Mouse (Mus musculus) fibroblast of lung, adult 2 months (primary cell): ENCODE results near the gene Rbm48.

Source experiments
- DNase-seq: peaks from one replicate; pipeline ENCODE4 v3.0.0-alpha.2; 2011; ENCODE audit warnings: low read depth

Gene Rbm48

DNA sequence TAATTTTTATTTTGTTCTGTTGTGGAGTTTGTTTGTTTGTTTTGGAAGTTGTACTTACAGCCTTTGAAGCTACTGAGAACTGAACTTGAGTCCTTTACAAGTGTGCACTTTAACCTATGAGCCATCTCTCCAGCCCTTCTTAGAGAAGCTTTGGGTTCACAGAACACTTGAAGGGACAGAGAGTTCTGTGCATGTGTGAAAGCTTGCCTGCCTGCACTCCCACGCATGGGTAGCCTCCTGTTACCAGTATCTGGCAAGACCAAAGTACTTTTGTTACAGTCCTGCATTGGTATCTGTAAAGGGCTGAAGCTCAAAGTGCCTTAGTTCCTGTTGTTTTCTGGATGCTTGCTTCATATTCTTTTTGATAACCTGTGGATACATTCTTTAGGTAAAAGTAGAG lies 50.2 kb downstream of the Rbm48 start:
- no peak for DNase-seq

DNA sequence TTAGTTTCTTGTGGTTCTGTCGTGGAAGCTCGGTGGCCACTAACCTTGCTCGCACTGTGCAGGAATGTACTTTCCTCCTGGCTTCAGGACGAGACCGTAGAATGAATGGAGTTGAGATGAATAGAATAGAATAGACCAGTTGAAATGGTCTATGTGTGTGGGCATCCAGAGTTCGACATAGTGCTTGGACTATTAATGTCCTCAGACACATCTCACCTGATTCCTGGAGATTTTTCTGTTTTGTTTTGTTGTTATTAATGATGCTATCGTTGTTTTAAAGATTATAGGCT lies 52.0 kb downstream of the Rbm48 start:
- no peak for DNase-seq

DNA sequence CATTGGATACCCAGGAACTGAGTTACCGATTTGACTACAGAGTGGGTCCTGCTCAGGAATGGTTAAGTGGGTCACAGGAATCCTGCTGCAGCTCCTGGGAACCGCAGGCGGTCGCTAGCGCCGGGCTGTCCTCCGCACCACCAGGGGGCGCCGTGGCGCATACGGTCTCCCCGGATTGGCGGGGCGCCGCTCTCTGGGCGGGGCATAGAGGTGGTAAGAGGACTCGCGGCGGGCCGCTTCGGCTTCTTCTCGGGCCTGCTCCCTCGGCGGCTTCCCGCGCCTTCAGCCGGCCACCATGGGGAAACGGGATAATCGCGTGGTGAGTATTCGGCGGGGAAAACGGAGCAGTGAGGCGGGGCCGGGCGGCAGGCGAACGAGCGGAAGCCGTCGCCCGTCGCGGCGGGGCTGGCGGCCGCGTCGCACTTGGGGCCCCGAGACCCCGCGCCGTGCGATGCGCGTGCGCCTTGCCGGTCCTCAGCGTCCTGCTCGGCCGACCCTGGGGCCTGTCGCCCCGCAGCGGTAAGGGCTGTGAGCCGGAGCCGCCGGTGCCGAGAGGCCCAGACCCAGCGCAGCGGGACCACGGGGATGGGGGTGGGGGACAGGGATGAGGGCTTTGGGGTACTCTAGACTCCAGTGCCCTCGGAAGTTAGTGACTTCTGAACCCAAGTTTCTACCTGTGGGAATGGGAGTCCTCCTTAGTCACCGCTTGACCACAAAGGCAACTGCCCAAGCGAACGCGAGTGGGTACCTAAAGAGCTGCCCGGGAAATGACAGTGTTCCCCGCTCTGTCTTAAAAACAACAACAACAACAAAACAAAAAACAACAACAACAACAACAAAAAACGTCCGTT lies 52.5 kb downstream of the Rbm48 start, which contains the start of gene Fam133b:
Fam133b (plus strand) TSS at position 205 of the 851 bp plus-strand sequence.
- peak; percentile 61 for DNase-seq

DNA sequence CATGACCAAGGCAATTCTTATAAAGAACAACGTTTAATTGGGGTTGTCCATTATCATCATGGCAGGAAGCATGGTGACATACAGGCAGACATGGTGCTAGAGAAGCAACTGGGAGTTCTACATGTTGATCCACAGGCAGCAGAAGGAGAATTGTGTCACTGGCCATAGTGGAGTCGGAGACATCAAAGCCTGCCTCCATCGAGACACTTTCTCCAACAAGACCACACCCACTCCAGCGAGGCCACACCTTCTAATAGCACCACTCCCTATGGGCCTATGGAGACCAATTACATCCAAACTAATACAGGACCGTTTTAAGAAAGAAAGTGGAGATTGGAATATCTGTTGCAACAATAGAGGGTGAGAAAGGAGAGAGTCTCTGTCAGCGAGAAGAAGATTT lies 54.5 kb downstream of the Rbm48 start:
- no peak for DNase-seq

DNA sequence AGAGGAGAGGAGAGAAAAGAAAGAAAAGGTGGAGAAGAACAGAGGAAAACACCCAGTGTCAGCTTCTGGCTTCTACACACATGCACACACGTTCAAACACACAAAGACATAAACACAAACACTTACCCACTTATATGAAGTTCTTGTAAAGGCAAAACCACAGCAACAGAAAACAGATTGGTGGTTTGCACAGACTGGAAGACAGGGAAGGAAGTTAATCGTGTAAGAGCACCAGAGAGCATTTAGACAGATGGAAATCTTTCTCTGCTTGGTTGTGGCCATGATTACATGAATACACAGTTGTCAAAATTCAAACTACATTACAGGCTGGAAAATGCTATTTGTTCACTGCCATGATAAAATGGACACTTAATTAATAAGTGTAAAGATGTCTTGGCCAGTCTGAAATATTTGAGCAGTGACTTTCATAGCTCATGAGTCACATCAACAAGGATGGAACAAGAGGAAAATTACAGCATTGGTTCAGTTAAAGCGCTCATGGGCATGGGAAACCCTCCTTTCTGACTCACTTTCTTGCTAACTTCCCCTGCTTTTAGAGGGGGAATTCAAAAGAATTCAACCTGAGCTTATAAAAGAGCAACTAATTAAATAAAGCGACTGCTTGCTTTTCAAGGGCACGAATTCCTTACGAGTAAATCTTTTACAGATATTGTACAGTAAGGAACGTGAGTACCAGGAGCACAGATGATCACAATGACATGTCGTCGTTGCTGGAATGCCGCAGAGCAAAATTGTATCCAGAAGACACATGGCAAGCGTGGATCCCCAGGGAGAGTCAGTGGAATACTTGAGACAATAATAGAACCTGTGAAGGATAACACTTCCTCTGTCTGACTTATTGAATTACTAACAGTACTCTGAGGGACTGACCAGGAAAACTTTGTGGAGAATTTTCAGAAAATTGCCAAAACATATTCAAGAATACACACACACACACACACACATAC lies 57.6 kb downstream of the Rbm48 start:
- peak; percentile 43 for DNase-seq

DNA sequence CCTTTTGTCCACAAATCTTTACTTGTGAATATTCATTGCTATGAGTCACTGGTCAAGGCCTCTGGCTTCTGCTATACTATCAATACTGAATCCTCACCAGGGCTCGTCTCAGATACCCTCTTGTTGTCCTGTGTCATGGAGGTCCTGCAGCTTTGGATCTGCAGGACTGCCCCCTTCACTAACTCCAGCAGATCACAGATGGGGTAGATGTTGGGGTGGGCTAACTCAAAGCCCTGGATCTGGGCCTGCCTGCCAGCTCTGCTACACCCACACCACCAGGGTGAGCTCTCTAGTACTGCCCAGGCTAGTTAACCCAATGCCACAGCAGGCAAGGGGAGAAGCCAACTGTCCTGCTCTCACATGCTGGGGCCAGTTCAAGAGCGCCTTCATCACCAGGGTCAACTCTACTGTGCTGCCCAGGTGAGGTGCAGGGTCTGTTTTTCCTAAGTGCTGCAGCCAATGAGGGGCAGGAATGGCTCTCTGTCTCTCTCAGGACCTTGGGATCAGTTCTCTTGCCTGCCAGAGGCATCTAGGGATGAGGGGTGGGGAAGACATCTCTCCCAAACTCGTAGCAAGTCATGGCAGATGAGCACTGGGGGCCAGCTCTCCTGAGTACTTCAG lies 59.7 kb downstream of the Rbm48 start:
- no peak for DNase-seq
